Mouse (Mus musculus) bone marrow, adult 2 months (tissue): ENCODE results near the gene Fam83f. TPM values are rescaled to one million over a fixed set of nuclear protein-coding genes. Genes with fewer than 3 reads are reported as not detected.

Experiments
- H3K27ac ChIP-seq: fragments of 200-500 bp; 2 replicates; pipeline ENCODE4 v1.5.1; 2012; ENCODE audit warnings: low read depth, mild to moderate bottlenecking, control low read depth, inconsistent platforms, low read length; ENCODE audit not compliant: control insufficient read depth, poor library complexity, insufficient read depth
- H3K4me1 ChIP-seq: fragments of 200-500 bp; 2 replicates; pipeline ENCODE4 v1.6.1; 2011; ENCODE audit warnings: low read length; ENCODE audit not compliant: control insufficient read depth, insufficient read depth
- H3K4me3 ChIP-seq: fragments of 200-500 bp; replicated peaks from 2 replicates; pipeline ENCODE3; 2011; ENCODE audit warnings: mild to moderate bottlenecking, low read depth, low read length, control low read depth; ENCODE audit not compliant: control insufficient read depth
- CTCF ChIP-seq: fragments of 200-500 bp; IDR thresholded peaks from 2 replicates; pipeline ENCODE4 v1.5.1; 2011; ENCODE audit warnings: low read length, control low read depth; ENCODE audit not compliant: control insufficient read depth, insufficient read depth
- POLR2A ChIP-seq: fragments of 200-500 bp; IDR thresholded peaks from 2 replicates; pipeline ENCODE4 v1.6.1; 2011; ENCODE audit warnings: low read depth, mild to moderate bottlenecking, control low read depth, low read length, borderline replicate concordance; ENCODE audit not compliant: control insufficient read depth
- WGBS: fragments of 180-500 bp; shearing (Covaris S2); methylation state at CpG from one replicate; pipeline ENCODE4 v1.1.7; 2018; 5-methylcytosine and 5-hydroxymethylcytosine counted together
- polyA plus RNA-seq: library from polyadenylated mRNA; stranded (reverse); fragments of >200 nt; gene quantifications from 2 replicates; pipeline ENCODE4 v1.2.4, GENCODE M21; 2011; ENCODE audit warnings: low replicate concordance; ENCODE audit not compliant: missing spikeins, insufficient read depth, insufficient read length

The Fam83f gene
- polyA plus RNA-seq, 1 experiment = not detected

- Histone ChIP-seq H3K4me3 (no peak overlapping the region), H3K4me1 (peaks cover 3% of the 10 kb centered on the region), H3K27ac (no peak overlapping the region)
- WGBS = 80% methylated on average over 3 of the region's 3 CpGs
- TF ChIP-seq POLR2A = no peak
Measured at GRCm38 (mm10) chr15:80693492-80693891, 21.8 kb downstream of the Fam83f start.

GRCm38 (mm10) chr15:80694125-80694910 lies 22.7 kb downstream of the Fam83f start:
- WGBS = 28% methylated on average over 11 of the region's 11 CpGs
- H3K27ac ChIP-seq = no peak overlapping the region
- peak; percentile 62 for TF ChIP-seq CTCF
- no peak for TF ChIP-seq POLR2A
- H3K4me1 ChIP-seq = peaks cover 3% of the 10 kb centered on the region
- no peak overlapping the region for H3K4me3 ChIP-seq

GRCm38 (mm10) chr15:80697564-80697963 lies 25.9 kb downstream of the Fam83f start:
- 1% methylated on average over 5 of the region's 5 CpGs for WGBS
- peaks cover 4% of the 10 kb centered on the region for H3K4me1 ChIP-seq
- no peak for TF ChIP-seq CTCF
- TF ChIP-seq POLR2A = no peak
- no peak overlapping the region for H3K4me3 ChIP-seq
- H3K27ac ChIP-seq = peak overlapping the region; percentile 5; the same call in 1 of the 2 replicates

GRCm38 (mm10) chr15:80701481-80702257 lies 30.0 kb downstream of the Fam83f start:
- WGBS = 66% methylated on average over 8 of the region's 8 CpGs
- Histone ChIP-seq H3K4me3 (no peak overlapping the region), H3K4me1 (peaks cover 2% of the 10 kb centered on the region), H3K27ac (no peak overlapping the region)
- TF ChIP-seq POLR2A (no peak), CTCF (no peak)

GRCm38 (mm10) chr15:80702910-80703309 lies 31.3 kb downstream of the Fam83f start:
- H3K4me3 ChIP-seq = no peak overlapping the region
- no peak overlapping the region for H3K27ac ChIP-seq
- H3K4me1 ChIP-seq = peaks cover 2% of the 10 kb centered on the region; the same call in 1 of the 2 replicates
- WGBS = 77% methylated on average over 5 of the region's 5 CpGs
- no peak for TF ChIP-seq POLR2A
- no peak for TF ChIP-seq CTCF

GRCm38 (mm10) chr15:80703495-80703894 lies 31.8 kb downstream of the Fam83f start:
- WGBS = 67% methylated on average over 2 of the region's 2 CpGs
- H3K4me3 ChIP-seq = no peak overlapping the region
- no peak for TF ChIP-seq POLR2A
- no peak for TF ChIP-seq CTCF
- no peak overlapping the region for H3K27ac ChIP-seq
- H3K4me1 ChIP-seq = peaks cover 2% of the 10 kb centered on the region; the same call in 1 of the 2 replicates

- WGBS = 6% methylated on average over 7 of the region's 7 CpGs
Measured at GRCm38 (mm10) chr15:80704267-80704666, 32.6 kb downstream of the Fam83f start.

GRCm38 (mm10) chr15:80705828-80706549 lies 34.3 kb downstream of the Fam83f start:
- H3K27ac ChIP-seq = no peak overlapping the region
- TF ChIP-seq POLR2A = no peak
- TF ChIP-seq CTCF = peak; percentile 80
- peak overlapping the region; percentile 5 for H3K4me3 ChIP-seq
- 28% methylated on average over 18 of the region's 18 CpGs for WGBS
- H3K4me1 ChIP-seq = peaks cover 2% of the 10 kb centered on the region; the same call in 1 of the 2 replicates

More at GRCm38 (mm10) chr15:80704267-80704666, 32.6 kb downstream of the Fam83f start:
- H3K4me1 ChIP-seq = peaks cover 2% of the 10 kb centered on the region; the same call in 1 of the 2 replicates
- TF ChIP-seq POLR2A = no peak
- peak; percentile 97 for TF ChIP-seq CTCF
- no peak overlapping the region for H3K4me3 ChIP-seq
- H3K27ac ChIP-seq = no peak overlapping the region
